Mouse (Mus musculus) C2C12 (cell line): ENCODE measurements around the gene Scyl1. TPM values are rescaled to one million over a fixed set of nuclear protein-coding genes. Genes with fewer than 3 reads are reported as not detected.

Experiments
- H3K27me3 ChIP-seq: one replicate; pipeline ENCODE4 v1.6.1; 2011; ENCODE audit not compliant: control insufficient read depth, insufficient read depth, insufficient read length
- H3K36me3 ChIP-seq: one replicate; pipeline ENCODE4 v1.6.1; 2011; ENCODE audit not compliant: control insufficient read depth, insufficient read depth
- H3K4me3 ChIP-seq: one replicate; pipeline ENCODE4 v1.5.1; 2011; ENCODE audit warnings: mild to moderate bottlenecking, control low read depth; ENCODE audit not compliant: poor library complexity, insufficient read depth, severe bottlenecking
- H3K79me2 ChIP-seq: one replicate; pipeline ENCODE4 v1.6.1; 2011; ENCODE audit not compliant: control insufficient read depth, insufficient read depth
- H3K79me3 ChIP-seq: one replicate; pipeline ENCODE4 v1.6.1; 2011; ENCODE audit warnings: low read depth, control low read depth
- H3ac ChIP-seq: one replicate; pipeline ENCODE3; 2011; ENCODE audit warnings: low read depth; ENCODE audit not compliant: control insufficient read depth, insufficient read length
- CEBPB ChIP-seq: IDR thresholded peaks from one replicate; pipeline ENCODE4 v1.6.1; 2011; ENCODE audit warnings: low read depth, mild to moderate bottlenecking, control low read depth, moderate library complexity
- CTCF ChIP-seq: IDR thresholded peaks from one replicate; pipeline ENCODE4 v1.5.1; 2011; ENCODE audit not compliant: control insufficient read depth, insufficient read depth, insufficient read length
- FOSL1 ChIP-seq: IDR thresholded peaks from one replicate; pipeline ENCODE4 v1.8.0; 2011; ENCODE audit warnings: mild to moderate bottlenecking, low read length; ENCODE audit not compliant: poor library complexity, insufficient read depth, severe bottlenecking
- MAX ChIP-seq: IDR thresholded peaks from one replicate; pipeline ENCODE4 v1.6.1; 2011; ENCODE audit warnings: mild to moderate bottlenecking, control low read depth
- MYOD1 ChIP-seq: IDR thresholded peaks from one replicate; pipeline ENCODE4 v1.6.1; 2011; ENCODE audit warnings: low read depth; ENCODE audit not compliant: control insufficient read depth, insufficient read length
- MYOG ChIP-seq: IDR thresholded peaks from one replicate; pipeline ENCODE4 v1.6.1; 2011; ENCODE audit not compliant: control insufficient read depth, insufficient read length; ENCODE audit errors: extremely low read depth
- USF1 ChIP-seq: IDR thresholded peaks from one replicate; pipeline ENCODE4 v1.6.1; 2011; ENCODE audit warnings: low read depth, mild to moderate bottlenecking, control low read depth, moderate library complexity
- polyA plus RNA-seq: library from polyadenylated mRNA; unstranded; fragments of >200 nt; fragmentation: generic; extraction: Trizol; gene quantifications from one replicate; pipeline ENCODE4 v1.2.1, GENCODE M21; 2012; ENCODE audit warnings: missing spikeins

The Scyl1 gene
- polyA plus RNA-seq, 1 experiment, result 69.6 TPM

- no peaks in the 10 kb centered on the region for H3K27me3 ChIP-seq
- no peaks in the 10 kb centered on the region for H3K79me3 ChIP-seq
- TF ChIP-seq FOSL1, result no peak
- TF ChIP-seq USF1, result no peak
- TF ChIP-seq CEBPB, result no peak
- no peak for TF ChIP-seq MYOG
- no peak for TF ChIP-seq MAX
- TF ChIP-seq CTCF, result no peak
- TF ChIP-seq MYOD1, result no peak
- H3K4me3 ChIP-seq, result no peak overlapping the region
- H3K79me2 ChIP-seq, result no peaks in the 10 kb centered on the region
- H3K36me3 ChIP-seq, result peaks cover 77% of the 10 kb centered on the region
- H3ac ChIP-seq, result no peak overlapping the region
Measured at GRCm38 (mm10) chr19:5756321-5756985, 14.8 kb downstream of the Scyl1 start.

GRCm38 (mm10) chr19:5751742-5752141, 19.5 kb downstream of the Scyl1 start:
- no peaks in the 10 kb centered on the region for H3K79me3 ChIP-seq
- H3K4me3 ChIP-seq, result no peak overlapping the region
- no peaks in the 10 kb centered on the region for H3K27me3 ChIP-seq
- no peaks in the 10 kb centered on the region for H3K79me2 ChIP-seq
- no peak overlapping the region for H3ac ChIP-seq
- TF ChIP-seq USF1, result no peak
- no peak for TF ChIP-seq FOSL1
- TF ChIP-seq CEBPB, result no peak
- TF ChIP-seq MAX, result no peak
- no peak for TF ChIP-seq MYOD1
- TF ChIP-seq MYOG, result no peak
- no peak for TF ChIP-seq CTCF
- peaks cover 60% of the 10 kb centered on the region for H3K36me3 ChIP-seq

- peaks cover 62% of the 10 kb centered on the region for H3K36me3 ChIP-seq
- H3K4me3 ChIP-seq, result no peak overlapping the region
- no peaks in the 10 kb centered on the region for H3K27me3 ChIP-seq
Measured at GRCm38 (mm10) chr19:5750951-5751350, 20.3 kb downstream of the Scyl1 start.

GRCm38 (mm10) chr19:5749476-5749875, 21.7 kb downstream of the Scyl1 start:
- H3K79me2 ChIP-seq, result peaks cover 23% of the 10 kb centered on the region
- no peak overlapping the region for H3K4me3 ChIP-seq
- no peak for TF ChIP-seq MAX
- no peak for TF ChIP-seq MYOD1
- no peak for TF ChIP-seq USF1
- peak; percentile 25 for TF ChIP-seq FOSL1
- TF ChIP-seq MYOG, result no peak
- no peak for TF ChIP-seq CTCF
- no peak for TF ChIP-seq CEBPB
- no peak overlapping the region for H3ac ChIP-seq
- no peaks in the 10 kb centered on the region for H3K27me3 ChIP-seq
- peaks cover 67% of the 10 kb centered on the region for H3K36me3 ChIP-seq
- H3K79me3 ChIP-seq, result peaks cover 14% of the 10 kb centered on the region

More at GRCm38 (mm10) chr19:5750951-5751350, 20.3 kb downstream of the Scyl1 start:
- H3K79me2 ChIP-seq, result peaks cover 8% of the 10 kb centered on the region
- no peak overlapping the region for H3ac ChIP-seq
- H3K79me3 ChIP-seq, result peaks cover 4% of the 10 kb centered on the region
- no peak for TF ChIP-seq CEBPB
- no peak for TF ChIP-seq CTCF
- TF ChIP-seq MYOG, result no peak
- no peak for TF ChIP-seq USF1
- TF ChIP-seq FOSL1, result no peak
- TF ChIP-seq MAX, result no peak
- TF ChIP-seq MYOD1, result no peak

- Histone ChIP-seq H3K27me3 (no peaks in the 10 kb centered on the region), H3K4me3 (no peak overlapping the region), H3K79me3 (peaks cover 26% of the 10 kb centered on the region), H3ac (no peak overlapping the region), H3K36me3 (peaks cover 44% of the 10 kb centered on the region), H3K79me2 (peaks cover 44% of the 10 kb centered on the region)
- TF ChIP-seq MAX (no peak), FOSL1 (no peak), USF1 (peak; percentile 26), MYOG (no peak), CEBPB (no peak)
Measured at GRCm38 (mm10) chr19:5746907-5747363, 24.3 kb downstream of the Scyl1 start.
